Mouse (Mus musculus) layer of hippocampus, postnatal 25 days (tissue): ENCODE measurements around the gene D10Jhu81e. TPM values are rescaled to one million over a fixed set of nuclear protein-coding genes. Genes with fewer than 3 reads are reported as not detected.

Experiments used
- DNase-seq, 2 experiments: peaks; one replicate each; pipeline ENCODE4 v3.0.0; 2022; ENCODE audit warnings: mixed read lengths in 2 of 2, low spot score in 1 of 2; ENCODE audit errors: extremely low spot score in 1 of 2
- total RNA-seq, 2 experiments: library from RNA; stranded (reverse); gene quantifications; 2 replicates each; pipeline ENCODE4 v1.2.3; 2021

The D10Jhu81e gene
- total RNA-seq, 2 experiments from 2014 or later, result 117 to 139 TPM

- DNase-seq, result no peak
Measured at GRCm38 (mm10) chr10:78164786-78165185, 4.8 kb downstream of the D10Jhu81e start.

- DNase-seq, result peak in 1 of 2 experiments; percentile 75
Measured at GRCm38 (mm10) chr10:78163923-78164322, 5.7 kb downstream of the D10Jhu81e start.

GRCm38 (mm10) chr10:78163241-78163640 is 6.3 kb downstream of the D10Jhu81e start:
- DNase-seq, result no peak

GRCm38 (mm10) chr10:78162646-78163045 is 6.9 kb downstream of the D10Jhu81e start:
- DNase-seq, result no peak

GRCm38 (mm10) chr10:78161096-78161495 is 8.5 kb downstream of the D10Jhu81e start:
- DNase-seq, result no peak

GRCm38 (mm10) chr10:78160369-78161095 is 9.1 kb downstream of the D10Jhu81e start:
- DNase-seq, result no peak

GRCm38 (mm10) chr10:78159906-78160305 is 9.7 kb downstream of the D10Jhu81e start:
- peak; percentile 78 to 92 for DNase-seq

GRCm38 (mm10) chr10:78159252-78159878 is 10.2 kb downstream of the D10Jhu81e start:
- peak in 1 of 2 experiments; percentile 51 for DNase-seq

GRCm38 (mm10) chr10:78158041-78158440 is 11.5 kb downstream of the D10Jhu81e start:
- DNase-seq, result no peak

- no peak for DNase-seq
Measured at GRCm38 (mm10) chr10:78156926-78157325, 12.7 kb downstream of the D10Jhu81e start.

- DNase-seq, result no peak
Measured at GRCm38 (mm10) chr10:78148834-78149766, 20.5 kb downstream of the D10Jhu81e start.

GRCm38 (mm10) chr10:78147908-78148441 is 21.6 kb downstream of the D10Jhu81e start:
- no peak for DNase-seq

GRCm38 (mm10) chr10:78143727-78144505 is 25.7 kb downstream of the D10Jhu81e start:
- DNase-seq, result no peak

GRCm38 (mm10) chr10:78140843-78141242 is 28.7 kb downstream of the D10Jhu81e start:
- no peak for DNase-seq

- no peak for DNase-seq
Measured at GRCm38 (mm10) chr10:78140251-78140600, 29.4 kb downstream of the D10Jhu81e start.

GRCm38 (mm10) chr10:78139572-78140250 is 29.9 kb downstream of the D10Jhu81e start:
- DNase-seq, result no peak

GRCm38 (mm10) chr10:78138812-78139523 is 30.6 kb downstream of the D10Jhu81e start:
- no peak for DNase-seq

- DNase-seq, result no peak
Measured at GRCm38 (mm10) chr10:78137191-78137590, 32.4 kb downstream of the D10Jhu81e start.

- DNase-seq, result no peak
Measured at GRCm38 (mm10) chr10:78135947-78136346, 33.6 kb downstream of the D10Jhu81e start.
